Mouse (Mus musculus) myocyte (in vitro differentiated cells): ENCODE data around the gene 5730596B20Rik.

Experiments used
- CEBPB ChIP-seq: IDR thresholded peaks from 2 replicates; pipeline ENCODE4 v1.6.1; 2011; ENCODE audit warnings: mild to moderate bottlenecking, moderate library complexity; ENCODE audit not compliant: poor library complexity, insufficient read depth, severe bottlenecking
- E2F4 ChIP-seq: IDR thresholded peaks from one replicate; pipeline ENCODE4 v1.6.1; 2011; ENCODE audit warnings: mild to moderate bottlenecking, control low read depth, moderate library complexity; ENCODE audit not compliant: insufficient read depth
- MAX ChIP-seq: IDR thresholded peaks from one replicate; pipeline ENCODE4 v1.6.1; 2011; ENCODE audit warnings: low read depth, mild to moderate bottlenecking, control low read depth
- MYOD1 ChIP-seq, 3 experiments: IDR thresholded peaks; one replicate each; pipeline ENCODE4 v1.6.1; 2011; ENCODE audit warnings: control low read depth in 2 of 3, low read depth in 2 of 3, mild to moderate bottlenecking in 2 of 3, moderate library complexity in 1 of 3; ENCODE audit not compliant: insufficient read length in 2 of 3, control insufficient read depth in 1 of 3
- MYOG ChIP-seq, 3 experiments: IDR thresholded peaks; one replicate each; pipeline ENCODE4 v1.6.1; 2011; ENCODE audit warnings: control low read depth in 2 of 3, low read depth in 2 of 3, mild to moderate bottlenecking in 2 of 3; ENCODE audit not compliant: insufficient read length in 2 of 3, control insufficient read depth in 1 of 3, insufficient read depth in 1 of 3
- POLR2A ChIP-seq: IDR thresholded peaks from one replicate; pipeline ENCODE4 v1.6.1; 2011; ENCODE audit warnings: low read depth, mild to moderate bottlenecking, control low read depth, moderate library complexity; ENCODE audit not compliant: insufficient read length
- POLR2AphosphoS2 ChIP-seq: IDR thresholded peaks from one replicate; pipeline ENCODE4 v1.6.1; 2011; ENCODE audit warnings: low read depth, control low read depth; ENCODE audit not compliant: insufficient read length
- REST ChIP-seq: IDR thresholded peaks from one replicate; pipeline ENCODE4 v1.6.1; 2011; ENCODE audit warnings: mild to moderate bottlenecking, control low read depth, moderate library complexity; ENCODE audit not compliant: insufficient read depth, insufficient read length
- TCF12 ChIP-seq: IDR thresholded peaks from one replicate; pipeline ENCODE4 v1.6.1; 2011; ENCODE audit warnings: mild to moderate bottlenecking, control low read depth; ENCODE audit not compliant: poor library complexity, insufficient read depth, severe bottlenecking
- TCF3 ChIP-seq: IDR thresholded peaks from one replicate; pipeline ENCODE4 v1.6.1; 2011; ENCODE audit warnings: low read depth, control low read depth; ENCODE audit not compliant: insufficient read length
- USF1 ChIP-seq: IDR thresholded peaks from one replicate; pipeline ENCODE4 v1.6.1; 2011; ENCODE audit warnings: low read depth, mild to moderate bottlenecking, control low read depth, moderate library complexity

DNA sequence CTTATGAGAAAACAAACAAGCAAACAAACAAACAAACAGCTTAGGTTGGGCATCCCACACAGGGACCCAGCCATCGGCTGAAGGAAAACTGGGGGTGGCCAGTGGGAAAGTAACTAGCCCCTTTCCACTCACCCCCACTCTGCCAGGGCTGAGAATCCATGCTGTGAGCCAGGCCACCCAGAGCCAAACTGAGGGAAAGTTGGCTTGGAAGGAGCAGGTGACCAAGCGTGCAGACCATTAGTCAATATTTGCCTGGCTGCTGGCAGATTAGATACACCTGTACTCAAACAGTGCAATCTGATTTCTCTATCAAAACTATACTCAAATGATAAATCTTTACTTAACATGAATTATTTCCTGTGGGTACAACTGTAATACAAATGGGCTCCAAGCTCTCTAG, 4.7 kb downstream of the 5730596B20Rik start:
- no peak for TF ChIP-seq USF1
- TF ChIP-seq MYOD1 (IDR thresholded peaks at IDR 0.05; ENCODE audit: control insufficient read depth in 1 of 3, insufficient read length in 2 of 3, low read depth in 2 of 3): no peak
- TF ChIP-seq TCF3: no peak
- no peak for TF ChIP-seq POLR2A
- TF ChIP-seq E2F4: no peak
- no peak for TF ChIP-seq MAX
- TF ChIP-seq CEBPB: no peak
- no peak for TF ChIP-seq MYOG (IDR thresholded peaks at IDR 0.05; ENCODE audit: control insufficient read depth in 1 of 3, insufficient read depth in 1 of 3, insufficient read length in 2 of 3, low read depth in 2 of 3)
- no peak for TF ChIP-seq TCF12
- no peak for TF ChIP-seq POLR2AphosphoS2
- no peak for TF ChIP-seq REST
